Mouse (Mus musculus) G1E (cell line): ENCODE results near the gene Ropn1. TPM values are rescaled to one million over a fixed set of nuclear protein-coding genes. Genes with fewer than 3 reads are reported as not detected.

Source experiments
- ATAC-seq: 2 replicates; pipeline ENCODE4 v1.8.0; 2016; ENCODE audit warnings: mild to moderate bottlenecking; ENCODE audit not compliant: insufficient number of reproducible peaks, poor library complexity, low FRiP score, severe bottlenecking; ENCODE audit errors: extremely low read depth
- DNase-seq: peaks from one replicate; pipeline ENCODE4 v3.0.0; 2012; ENCODE audit warnings: low spot score
- H3K27me3 ChIP-seq: 2 replicates; pipeline ENCODE4 v1.6.1; 2012; ENCODE audit warnings: mild to moderate bottlenecking, low read length, inconsistent platforms; ENCODE audit not compliant: insufficient read depth
- H3K36me3 ChIP-seq: replicated peaks from 2 replicates; pipeline ENCODE3; 2012; ENCODE audit warnings: mild to moderate bottlenecking, inconsistent platforms
- H3K4me1 ChIP-seq: 2 replicates; pipeline ENCODE4 v1.6.1; 2012; ENCODE audit warnings: low read depth, low read length, inconsistent platforms, mixed read lengths; ENCODE audit not compliant: insufficient read depth
- H3K4me3 ChIP-seq: 2 replicates; pipeline ENCODE4 v1.5.1; 2012; ENCODE audit warnings: low read depth, mild to moderate bottlenecking, inconsistent platforms, low read length, moderate library complexity, mixed read lengths
- H3K9me3 ChIP-seq: replicated peaks from 2 replicates; pipeline ENCODE4 v1.6.1; 2012; ENCODE audit warnings: inconsistent platforms
- CTCF ChIP-seq: IDR thresholded peaks from 2 replicates; pipeline ENCODE4 v1.5.1; 2012; ENCODE audit warnings: low read depth, low read length, inconsistent platforms, mixed read lengths
- GATA1 ChIP-seq: IDR thresholded peaks from 2 replicates; pipeline ENCODE4 v1.6.1; 2012; ENCODE audit warnings: borderline replicate concordance, low read length, inconsistent platforms, mixed read lengths
- GATA2 ChIP-seq: IDR thresholded peaks from 2 replicates; pipeline ENCODE4 v1.6.1; 2012; ENCODE audit warnings: low read depth, low read length, inconsistent platforms, borderline replicate concordance
- POLR2AphosphoS5 ChIP-seq: IDR thresholded peaks from 2 replicates; pipeline ENCODE4 v1.6.1; 2012; ENCODE audit warnings: low read depth, low read length, inconsistent platforms; ENCODE audit not compliant: insufficient replicate concordance
- TAL1 ChIP-seq: conservative IDR thresholded peaks from 2 replicates; pipeline ENCODE4 v1.6.1; 2012; ENCODE audit warnings: low read depth, low read length, inconsistent platforms, mixed read lengths
- polyA plus RNA-seq: library from polyadenylated mRNA; stranded (reverse); fragments of >175 nt; gene quantifications from 2 replicates; pipeline ENCODE4 v1.2.3, GENCODE M21; 2012
- total RNA-seq, 2 experiments: library from RNA; stranded (forward) in 1 of 2; stranded (reverse) in 1 of 2; fragments of 200-1000 nt in 1 of 2; fragments of >200 nt in 1 of 2; fragmentation: Nextera tagmentation in 1 of 2; gene quantifications; 2 replicates each; pipeline ENCODE4 v1.2.3; 2014 to 2017

Ropn1 gene
- total and polyA plus RNA-seq, 3 experiments, result not detected

DNA sequence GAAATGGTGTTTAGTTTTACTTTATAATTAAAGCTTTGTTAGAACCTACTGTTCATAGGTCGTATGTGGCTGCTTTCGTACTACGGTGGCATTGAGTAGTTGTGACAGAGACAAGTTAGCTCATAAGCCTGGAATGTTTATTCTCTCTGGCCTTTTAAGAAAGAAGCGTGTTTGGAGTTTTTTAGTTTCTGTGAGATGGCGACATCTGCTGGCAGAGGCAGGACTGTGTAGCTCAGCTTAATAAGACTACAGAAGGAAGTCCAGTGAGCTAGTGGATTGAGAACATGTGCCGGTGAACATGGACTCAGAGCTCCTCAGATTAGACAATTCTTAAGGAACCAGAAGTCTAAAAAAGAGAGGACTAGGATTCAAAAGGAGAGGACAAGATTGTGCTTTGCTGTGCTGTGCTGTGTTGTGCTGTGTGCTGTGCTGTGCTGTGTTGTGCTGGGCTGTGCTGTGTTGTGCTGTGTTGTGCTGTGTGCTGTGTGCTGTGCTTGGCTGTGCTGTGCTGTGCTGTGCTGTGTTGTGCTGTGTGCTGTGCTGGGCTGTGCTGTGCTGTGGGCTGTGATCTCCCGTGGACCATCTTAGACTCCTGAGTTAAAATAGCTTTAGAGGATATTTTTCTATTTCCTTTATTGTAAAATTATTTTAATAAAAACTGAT, 50.6 kb downstream of the Ropn1 start:
- peak; percentile 54 for ATAC-seq
- H3K9me3 ChIP-seq, result no peaks in the 10 kb centered on the region
- H3K36me3 ChIP-seq, result peaks cover 72% of the 10 kb centered on the region
- no peaks in the 10 kb centered on the region for H3K27me3 ChIP-seq
- no peak for TF ChIP-seq TAL1
- no peak for TF ChIP-seq POLR2AphosphoS5
- TF ChIP-seq GATA1, result no peak
- TF ChIP-seq GATA2, result no peak
- peak; percentile 47 for TF ChIP-seq CTCF
- DNase-seq, result peak; percentile 33
- peaks cover 7% of the 10 kb centered on the region for H3K4me1 ChIP-seq
- peak overlapping the region; percentile 44 for H3K4me3 ChIP-seq

DNA sequence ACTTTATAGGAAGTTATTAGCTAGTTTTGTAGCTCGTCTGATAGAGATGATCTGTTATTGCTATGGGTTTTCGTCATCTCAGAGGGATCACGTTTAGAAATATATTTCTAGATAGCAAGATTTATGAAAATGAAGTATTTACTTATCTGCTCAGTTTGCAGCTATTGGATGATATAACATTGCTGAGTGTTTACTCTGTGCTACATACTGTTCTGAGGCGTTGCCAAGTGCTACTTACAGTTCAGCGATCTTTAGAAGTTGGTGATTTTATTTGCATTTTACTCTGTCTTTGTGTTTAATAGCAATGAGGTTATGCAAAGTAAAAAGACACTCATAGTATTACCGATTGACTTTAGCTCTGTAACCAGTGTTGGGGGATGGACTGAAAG, 51.1 kb downstream of the Ropn1 start:
- Histone ChIP-seq H3K4me3 (no peak overlapping the region), H3K4me1 (peaks cover 6% of the 10 kb centered on the region; the same call in 1 of the 2 replicates), H3K9me3 (no peaks in the 10 kb centered on the region), H3K36me3 (peaks cover 73% of the 10 kb centered on the region), H3K27me3 (no peaks in the 10 kb centered on the region)
- no peak for TF ChIP-seq POLR2AphosphoS5
- TF ChIP-seq CTCF, result no peak
- no peak for TF ChIP-seq GATA1
- no peak for TF ChIP-seq TAL1
- no peak for TF ChIP-seq GATA2
- no peak for DNase-seq
- no peak for ATAC-seq

DNA sequence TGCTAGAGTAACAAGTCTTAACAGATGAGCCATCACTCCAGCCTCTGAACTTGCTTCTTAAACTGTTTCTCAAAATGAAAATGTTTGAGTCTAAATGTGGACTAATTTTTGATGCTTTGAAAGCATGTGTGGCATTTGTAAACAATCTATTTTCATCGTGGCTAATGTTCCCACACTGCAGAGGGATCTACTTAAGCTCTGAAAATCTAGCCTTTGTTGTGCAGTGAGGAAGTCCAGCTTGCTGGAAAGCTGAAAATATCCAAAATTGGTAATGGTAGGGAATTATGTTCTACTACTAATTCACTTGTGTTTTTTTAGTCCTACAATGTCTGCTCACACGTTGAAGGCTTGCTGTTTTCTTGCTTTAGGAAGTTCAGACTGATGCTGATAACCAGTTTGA, 56.3 kb downstream of the Ropn1 start:
- no peaks in the 10 kb centered on the region for H3K27me3 ChIP-seq
- DNase-seq, result no peak
- H3K4me3 ChIP-seq, result no peak overlapping the region
- ATAC-seq, result no peak
- no peaks in the 10 kb centered on the region for H3K9me3 ChIP-seq
- TF ChIP-seq TAL1, result no peak
- no peak for TF ChIP-seq CTCF
- no peak for TF ChIP-seq POLR2AphosphoS5
- no peak for TF ChIP-seq GATA2
- TF ChIP-seq GATA1, result no peak
- peaks cover 73% of the 10 kb centered on the region for H3K36me3 ChIP-seq
- no peaks in the 10 kb centered on the region for H3K4me1 ChIP-seq

DNA sequence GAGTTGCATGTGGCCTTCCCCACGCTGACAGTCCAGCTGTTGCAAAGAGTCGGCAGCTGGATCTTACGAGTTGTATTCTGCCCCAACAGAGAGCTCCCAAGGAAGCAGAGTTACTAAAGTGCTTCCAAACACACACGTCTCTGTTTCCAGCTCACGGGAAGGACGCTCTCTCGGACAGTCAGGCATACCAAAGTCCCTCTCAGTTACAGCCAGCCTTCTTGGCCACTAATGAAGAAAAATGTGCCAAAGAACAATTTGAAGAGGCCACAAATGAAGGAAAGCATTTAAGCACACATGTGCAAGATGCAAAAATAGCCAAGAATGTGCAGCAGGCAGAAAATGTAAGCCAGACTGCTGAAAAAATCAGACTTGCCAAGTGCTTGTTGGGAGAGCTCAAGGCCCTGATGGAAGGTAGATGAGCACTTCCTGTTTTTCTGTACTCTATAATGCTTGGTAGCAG, 56.8 kb downstream of the Ropn1 start:
- no peaks in the 10 kb centered on the region for H3K27me3 ChIP-seq
- H3K4me3 ChIP-seq, result no peak overlapping the region
- TF ChIP-seq POLR2AphosphoS5, result no peak
- TF ChIP-seq GATA1, result no peak
- no peak for TF ChIP-seq CTCF
- TF ChIP-seq GATA2, result no peak
- no peak for TF ChIP-seq TAL1
- DNase-seq, result no peak
- H3K36me3 ChIP-seq, result peaks cover 70% of the 10 kb centered on the region
- no peak for ATAC-seq
- H3K9me3 ChIP-seq, result no peaks in the 10 kb centered on the region
- no peaks in the 10 kb centered on the region for H3K4me1 ChIP-seq

DNA sequence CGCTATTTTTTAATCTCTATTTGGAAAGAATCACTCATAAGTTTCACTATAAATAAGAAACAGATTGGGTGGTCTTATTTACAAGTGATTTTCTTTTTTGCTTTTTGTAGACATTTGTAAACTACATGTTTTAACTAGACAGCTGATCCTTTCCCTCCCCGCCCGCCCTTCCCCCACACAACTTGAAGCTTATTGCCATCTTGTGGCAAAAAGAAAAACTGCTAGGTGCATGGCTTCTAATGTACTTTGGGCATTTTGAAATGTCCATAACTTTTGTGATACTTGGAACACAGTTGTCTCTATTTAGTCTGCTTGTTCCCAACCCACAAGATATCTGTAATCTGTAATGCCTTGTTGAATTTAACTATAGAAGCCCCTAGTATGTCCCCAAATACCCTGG, 61.8 kb downstream of the Ropn1 start:
- H3K36me3 ChIP-seq, result peaks cover 70% of the 10 kb centered on the region
- ATAC-seq (no peak), DNase-seq (no peak)
- H3K9me3 ChIP-seq, result no peaks in the 10 kb centered on the region
- TF ChIP-seq POLR2AphosphoS5, result no peak
- no peaks in the 10 kb centered on the region for H3K27me3 ChIP-seq
- no peaks in the 10 kb centered on the region for H3K4me1 ChIP-seq
- H3K4me3 ChIP-seq, result no peak overlapping the region

DNA sequence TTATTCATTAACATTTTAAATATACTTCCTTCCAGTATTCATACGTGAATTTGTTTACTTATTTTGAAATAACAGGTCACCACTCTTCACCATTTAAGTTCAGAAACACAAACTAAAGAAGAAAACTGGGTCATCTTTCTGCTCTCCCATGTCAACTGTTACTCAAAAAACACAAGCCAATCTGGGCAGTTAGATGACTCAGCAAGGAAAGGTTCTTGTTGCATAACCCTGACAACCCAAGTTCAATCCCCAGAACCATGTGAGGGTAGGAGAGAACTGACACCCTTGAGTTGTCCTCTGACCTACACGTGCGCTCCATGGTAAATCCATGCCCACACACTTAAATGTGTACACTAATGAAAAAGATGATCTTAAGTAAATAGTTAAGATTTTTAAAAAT, 75.4 kb downstream of the Ropn1 start:
- DNase-seq (no peak), ATAC-seq (no peak)
- Histone ChIP-seq H3K27me3 (no peaks in the 10 kb centered on the region), H3K4me1 (peaks cover 8% of the 10 kb centered on the region; the same call in 1 of the 2 replicates), H3K9me3 (no peaks in the 10 kb centered on the region), H3K36me3 (peaks cover 50% of the 10 kb centered on the region), H3K4me3 (no peak overlapping the region)
- TF ChIP-seq GATA1, result no peak
- no peak for TF ChIP-seq GATA2
- no peak for TF ChIP-seq CTCF
- no peak for TF ChIP-seq POLR2AphosphoS5
- no peak for TF ChIP-seq TAL1

Other genes starting within 250 kb of the Ropn1 start
- 1.8 and 4.8 TPM in 2 replicates for gene Kalrn, start 76.4 kb upstream of the Ropn1 start, total RNA-seq (2014; fragmentation: Nextera tagmentation)
- gene Kalrn, start 76.4 kb upstream of the Ropn1 start, total RNA-seq (2017), result 1.9 and 2.8 TPM in 2 replicates
- 0.88 and 1.1 TPM in 2 replicates for gene Kalrn, start 76.4 kb upstream of the Ropn1 start, polyA plus RNA-seq
- 25.6 and 30.1 TPM in 2 replicates for gene Ccdc14, start 40.7 kb downstream of the Ropn1 start, total RNA-seq (2014; fragmentation: Nextera tagmentation)
- 26.7 and 27.4 TPM in 2 replicates for gene Ccdc14, start 40.7 kb downstream of the Ropn1 start, total RNA-seq (2017)
- gene Ccdc14, start 40.7 kb downstream of the Ropn1 start, polyA plus RNA-seq, result 0.89 and 1.3 TPM in 2 replicates
- gene Mylk, start 95.3 kb downstream of the Ropn1 start, total RNA-seq (2014; fragmentation: Nextera tagmentation), result not detected in 2 replicates
- gene Mylk, start 95.3 kb downstream of the Ropn1 start, total RNA-seq (2017), result 0.05 and 0.06 TPM in 2 replicates
- gene Mylk, start 95.3 kb downstream of the Ropn1 start, polyA plus RNA-seq, result 0.06 TPM in 1 of 2 replicates, not detected in the other